Mouse (Mus musculus): ENCODE data around the gene Muc13. TPM values are rescaled to one million over a fixed set of nuclear protein-coding genes. Genes with fewer than 3 reads are reported as not detected.

The Muc13 gene
- total and polyA plus RNA-seq, 2 experiments from 2014 or later: not detected

DNA sequence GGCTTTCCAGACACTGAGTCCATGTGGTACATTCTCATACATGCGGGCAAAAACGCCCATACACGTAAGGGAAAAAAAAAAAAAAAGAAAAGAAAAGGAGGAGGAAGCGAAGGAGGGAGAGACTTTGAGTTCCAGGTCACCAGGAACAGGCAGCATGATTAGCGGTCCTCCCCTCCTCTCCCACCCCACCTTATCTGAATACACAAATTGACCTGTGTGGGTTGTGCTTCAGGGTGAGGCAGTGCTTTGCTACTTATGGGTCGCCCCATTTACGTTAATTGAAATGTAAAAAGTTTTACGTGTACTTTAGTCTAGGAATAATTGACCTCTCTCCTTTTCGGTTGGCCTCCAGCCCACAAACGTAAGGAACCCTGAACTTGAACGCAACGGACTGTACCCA is 27.5 kb upstream of the Muc13 start:
- H3K4me3 ChIP-seq (ENCODE audit: low read depth, low read length): no peak overlapping the region
- TF ChIP-seq CTCF (IDR thresholded peaks at IDR 0.05; ENCODE audit: low read depth) (no peak), EP300 (IDR thresholded peaks at IDR 0.05; ENCODE audit: low read depth) (no peak)
- H3K36me3 ChIP-seq (replicated peaks; ENCODE audit: control insufficient read depth, insufficient read depth, low read length): peaks cover 47% of the 10 kb centered on the region
- DNase-seq (ENCODE audit: low spot score) (no peak), ATAC-seq (ENCODE audit: insufficient read depth, low read depth) (no peak)
- no peaks in the 10 kb centered on the region for H3K9me3 ChIP-seq (replicated peaks; ENCODE audit: control insufficient read depth, low read length)
- peaks cover 11% of the 10 kb centered on the region for H3K4me1 ChIP-seq (ENCODE audit: control insufficient read depth, insufficient read depth)
- no peak overlapping the region for H3K27ac ChIP-seq (ENCODE audit: low read depth)
- no peak overlapping the region for H3K9ac ChIP-seq (replicated peaks; ENCODE audit: low read depth, low read length)
- no peak overlapping the region for H3K4me2 ChIP-seq (ENCODE audit: low read depth, low read length)
- WGBS: 83% methylated on average over 12 of the region's 12 CpGs
- H3K27me3 ChIP-seq (ENCODE audit: control insufficient read depth, insufficient read depth, low read length): no peaks in the 10 kb centered on the region

DNA sequence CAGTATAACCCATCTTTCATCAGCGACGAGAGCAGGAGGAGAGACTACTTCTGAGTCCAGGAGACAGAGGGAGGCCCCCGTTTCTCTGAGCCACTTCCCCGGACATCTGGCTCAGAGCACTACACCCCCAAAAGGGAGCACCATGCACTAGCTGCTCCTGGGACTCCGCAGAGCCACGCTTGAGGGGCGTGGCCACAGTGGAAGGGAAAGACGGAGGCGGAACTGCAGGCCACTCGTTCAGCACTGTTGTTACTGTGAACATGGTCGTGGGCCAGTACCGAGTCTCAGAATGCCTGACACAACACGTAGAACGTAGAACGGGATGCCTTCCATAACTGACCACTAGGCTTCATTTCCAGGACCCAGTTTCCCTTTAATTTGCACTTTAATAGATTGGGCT is 27.1 kb upstream of the Muc13 start:
- DNase-seq (ENCODE audit: low spot score) (no peak), ATAC-seq (ENCODE audit: insufficient read depth, low read depth) (no peak)
- TF ChIP-seq EP300 (IDR thresholded peaks at IDR 0.05; ENCODE audit: low read depth): no peak
- TF ChIP-seq CTCF (IDR thresholded peaks at IDR 0.05; ENCODE audit: low read depth): no peak
- Histone ChIP-seq H3K9me3 (replicated peaks; ENCODE audit: control insufficient read depth, low read length) (no peaks in the 10 kb centered on the region), H3K9ac (replicated peaks; ENCODE audit: low read depth, low read length) (no peak overlapping the region), H3K36me3 (replicated peaks; ENCODE audit: control insufficient read depth, insufficient read depth, low read length) (peaks cover 42% of the 10 kb centered on the region), H3K4me1 (ENCODE audit: control insufficient read depth, insufficient read depth) (peaks cover 7% of the 10 kb centered on the region), H3K27ac (ENCODE audit: low read depth) (no peak overlapping the region), H3K4me3 (ENCODE audit: low read depth, low read length) (no peak overlapping the region), H3K27me3 (ENCODE audit: control insufficient read depth, insufficient read depth, low read length) (no peaks in the 10 kb centered on the region), H3K4me2 (ENCODE audit: low read depth, low read length) (no peak overlapping the region)
- 68% methylated on average over 15 of the region's 15 CpGs for WGBS

DNA sequence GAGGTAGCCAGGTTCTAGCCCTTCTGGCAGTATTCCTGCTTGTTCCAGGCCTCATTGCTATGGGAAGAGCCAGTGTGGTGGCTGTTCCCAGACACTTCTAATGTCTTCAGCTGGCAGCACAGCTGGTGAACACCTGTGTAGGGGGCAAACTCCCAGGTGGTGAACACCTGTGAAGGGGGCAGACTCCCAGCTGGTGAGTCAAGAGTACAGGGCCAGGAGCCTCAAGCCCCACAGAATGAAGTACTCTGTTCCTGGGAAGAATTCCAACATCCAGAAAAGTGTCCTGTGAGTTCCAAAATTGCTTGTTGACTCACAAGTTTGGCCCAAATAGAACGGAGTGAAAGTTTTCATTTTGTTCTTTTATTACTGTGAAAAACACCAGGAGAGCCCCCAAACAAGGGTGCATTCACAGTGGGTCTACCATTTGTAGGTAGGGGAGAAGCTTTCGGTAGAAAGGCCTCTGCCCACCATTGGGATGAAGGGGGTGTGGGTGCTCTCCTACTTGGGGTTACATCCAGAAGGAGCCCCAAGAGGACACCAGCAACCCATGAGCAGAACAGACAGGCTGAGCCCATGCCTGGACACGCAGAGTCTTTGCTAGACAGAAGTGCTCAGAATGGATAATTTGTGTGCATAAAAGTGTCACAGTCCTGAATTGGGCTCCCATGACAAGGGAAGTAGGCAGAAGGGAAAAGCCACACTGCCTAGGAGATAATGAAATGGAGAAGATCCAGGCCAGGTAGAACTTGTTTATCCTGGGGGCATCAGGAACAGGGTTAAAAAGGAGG is 25.2 kb upstream of the Muc13 start:
- Histone ChIP-seq H3K4me2 (ENCODE audit: low read depth, low read length) (no peak overlapping the region), H3K9ac (replicated peaks; ENCODE audit: low read depth, low read length) (no peak overlapping the region), H3K27ac (ENCODE audit: low read depth) (no peak overlapping the region), H3K4me3 (ENCODE audit: low read depth, low read length) (no peak overlapping the region), H3K9me3 (replicated peaks; ENCODE audit: control insufficient read depth, low read length) (no peaks in the 10 kb centered on the region), H3K27me3 (ENCODE audit: control insufficient read depth, insufficient read depth, low read length) (no peaks in the 10 kb centered on the region), H3K4me1 (ENCODE audit: control insufficient read depth, insufficient read depth) (no peaks in the 10 kb centered on the region), H3K36me3 (replicated peaks; ENCODE audit: control insufficient read depth, insufficient read depth, low read length) (peaks cover 23% of the 10 kb centered on the region)
- TF ChIP-seq EP300 (IDR thresholded peaks at IDR 0.05; ENCODE audit: low read depth) (no peak), CTCF (IDR thresholded peaks at IDR 0.05; ENCODE audit: low read depth) (no peak)
- 90% methylated on average over 3 of the region's 3 CpGs for WGBS
- no peak for ATAC-seq (ENCODE audit: insufficient read depth, low read depth)
- no peak for DNase-seq (ENCODE audit: low spot score)

DNA sequence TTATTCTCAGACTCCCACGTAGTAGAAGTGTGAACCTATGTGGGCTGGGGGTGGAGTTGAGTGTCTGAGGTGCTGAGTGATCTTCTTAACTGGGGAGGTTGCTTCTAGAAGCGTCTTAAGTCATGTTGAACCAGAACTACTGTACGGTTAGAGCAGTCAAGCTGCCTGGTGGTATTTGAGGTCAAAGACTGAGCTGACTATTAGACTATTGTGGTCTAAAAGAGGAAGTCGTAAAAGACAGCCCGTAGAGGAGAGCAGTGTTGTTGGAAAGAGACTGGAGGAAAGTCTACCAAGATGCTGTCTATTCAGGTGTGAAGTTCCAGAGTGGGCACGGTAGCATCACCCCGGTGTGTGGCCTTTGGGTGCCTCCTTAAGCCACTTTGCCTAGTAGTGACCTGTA is 24.0 kb upstream of the Muc13 start:
- ATAC-seq (ENCODE audit: insufficient read depth, low read depth) (no peak), DNase-seq (ENCODE audit: low spot score) (no peak)
- peaks cover 22% of the 10 kb centered on the region for H3K36me3 ChIP-seq (replicated peaks; ENCODE audit: control insufficient read depth, insufficient read depth, low read length)
- H3K27ac ChIP-seq (ENCODE audit: low read depth): no peak overlapping the region
- H3K9ac ChIP-seq (replicated peaks; ENCODE audit: low read depth, low read length): no peak overlapping the region
- 79% methylated on average over 7 of the region's 7 CpGs for WGBS
- no peak overlapping the region for H3K4me3 ChIP-seq (ENCODE audit: low read depth, low read length)
- H3K4me2 ChIP-seq (ENCODE audit: low read depth, low read length): no peak overlapping the region
- peaks cover 3% of the 10 kb centered on the region; the same call in 1 of the 2 replicates for H3K4me1 ChIP-seq (ENCODE audit: control insufficient read depth, insufficient read depth)
- no peaks in the 10 kb centered on the region for H3K27me3 ChIP-seq (ENCODE audit: control insufficient read depth, insufficient read depth, low read length)
- H3K9me3 ChIP-seq (replicated peaks; ENCODE audit: control insufficient read depth, low read length): no peaks in the 10 kb centered on the region
- TF ChIP-seq EP300 (IDR thresholded peaks at IDR 0.05; ENCODE audit: low read depth) (no peak), CTCF (IDR thresholded peaks at IDR 0.05; ENCODE audit: low read depth) (no peak)

DNA sequence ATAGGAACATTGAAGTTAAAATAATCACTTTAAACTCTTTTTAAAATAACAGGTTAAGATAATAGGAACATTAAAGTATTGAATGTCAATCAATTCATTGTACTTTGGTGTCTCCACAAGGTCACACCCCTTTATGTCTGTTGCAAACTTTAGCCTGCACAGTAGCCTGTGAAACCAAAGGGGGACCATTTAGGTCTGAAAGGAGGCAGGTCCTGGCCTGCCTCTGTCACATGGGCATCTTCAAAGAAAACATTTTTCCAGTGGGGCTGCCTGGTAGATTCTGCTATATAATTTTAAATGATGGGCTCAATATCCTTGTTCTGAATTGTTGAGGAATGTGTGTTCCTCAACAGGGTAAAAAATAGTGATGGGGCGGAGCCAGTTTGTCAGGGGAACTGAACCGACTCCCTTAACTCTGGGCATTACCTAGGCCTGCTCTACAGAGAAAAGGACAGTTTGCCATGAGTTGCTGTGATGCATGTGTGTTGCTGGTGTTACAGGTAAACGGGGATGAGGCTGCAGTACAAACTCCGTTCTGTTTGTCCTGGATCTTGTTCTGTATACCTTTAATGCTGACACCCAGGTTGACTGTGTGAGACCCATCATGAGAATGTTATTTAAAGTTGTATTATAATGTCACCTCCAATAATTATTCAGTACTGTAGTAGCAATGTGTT is 22.9 kb upstream of the Muc13 start:
- H3K9me3 ChIP-seq (replicated peaks; ENCODE audit: control insufficient read depth, low read length): no peaks in the 10 kb centered on the region
- no peak for ATAC-seq (ENCODE audit: insufficient read depth, low read depth)
- no peak overlapping the region for H3K4me3 ChIP-seq (ENCODE audit: low read depth, low read length)
- 90% methylated on average over 4 of the region's 4 CpGs for WGBS
- H3K27me3 ChIP-seq (ENCODE audit: control insufficient read depth, insufficient read depth, low read length): no peaks in the 10 kb centered on the region
- no peak overlapping the region for H3K27ac ChIP-seq (ENCODE audit: low read depth)
- peaks cover 11% of the 10 kb centered on the region for H3K4me1 ChIP-seq (ENCODE audit: control insufficient read depth, insufficient read depth)
- no peak overlapping the region for H3K9ac ChIP-seq (replicated peaks; ENCODE audit: low read depth, low read length)
- TF ChIP-seq CTCF (IDR thresholded peaks at IDR 0.05; ENCODE audit: low read depth) (no peak), EP300 (IDR thresholded peaks at IDR 0.05; ENCODE audit: low read depth) (no peak)
- H3K36me3 ChIP-seq (replicated peaks; ENCODE audit: control insufficient read depth, insufficient read depth, low read length): peaks cover 19% of the 10 kb centered on the region
- DNase-seq (ENCODE audit: low spot score): no peak
- H3K4me2 ChIP-seq (ENCODE audit: low read depth, low read length): no peak overlapping the region
